Mouse (Mus musculus) embryonic facial prominence, embryonic 10.5 days (tissue): Measurements from ENCODE around the gene Pdcd1lg2. TPM values are rescaled to one million over a fixed set of nuclear protein-coding genes. Genes with fewer than 3 reads are reported as not detected.

Experiments used
- DNase-seq: peaks from one replicate; pipeline ENCODE4 v3.0.0-alpha.2; 2017; ENCODE audit warnings: low spot score
- H3K27ac ChIP-seq: fragments of 300-500 bp; sonication (generic); replicated peaks from 2 replicates; pipeline ENCODE4 v1.5.1; 2016; ENCODE audit warnings: mild to moderate bottlenecking
- H3K27me3 ChIP-seq: fragments of 300-500 bp; sonication (generic); replicated peaks from 2 replicates; pipeline ENCODE4 v1.6.1; 2016; ENCODE audit warnings: low read depth, mild to moderate bottlenecking; ENCODE audit not compliant: poor library complexity, severe bottlenecking
- H3K36me3 ChIP-seq: fragments of 300-500 bp; sonication (generic); replicated peaks from 2 replicates; pipeline ENCODE4 v1.6.1; 2016; ENCODE audit warnings: mild to moderate bottlenecking, moderate library complexity
- H3K4me1 ChIP-seq: fragments of 300-500 bp; sonication (generic); 2 replicates; pipeline ENCODE4 v1.6.1; 2016
- H3K4me3 ChIP-seq: fragments of 300-500 bp; sonication (generic); 2 replicates; pipeline ENCODE4 v1.5.1; 2016; ENCODE audit warnings: mild to moderate bottlenecking, moderate library complexity
- H3K9me3 ChIP-seq: fragments of 300-500 bp; sonication (generic); 2 replicates; pipeline ENCODE4 v1.6.1; 2016; ENCODE audit warnings: mild to moderate bottlenecking
- WGBS: fragments of 180-500 bp; shearing (Covaris S2); methylation state at CpG from one replicate; pipeline ENCODE4 v1.1.7; 2016; 5-methylcytosine and 5-hydroxymethylcytosine counted together
- polyA plus RNA-seq: library from polyadenylated mRNA; unstranded; fragments of >200 nt; fragmentation: Nextera tagmentation; extraction: Ambion mirVana; gene quantifications from 2 replicates; pipeline ENCODE4 v1.2.1, GENCODE M21; 2016

The Pdcd1lg2 gene
- polyA plus RNA-seq, 1 experiment from 2014 or later = not detected

DNA sequence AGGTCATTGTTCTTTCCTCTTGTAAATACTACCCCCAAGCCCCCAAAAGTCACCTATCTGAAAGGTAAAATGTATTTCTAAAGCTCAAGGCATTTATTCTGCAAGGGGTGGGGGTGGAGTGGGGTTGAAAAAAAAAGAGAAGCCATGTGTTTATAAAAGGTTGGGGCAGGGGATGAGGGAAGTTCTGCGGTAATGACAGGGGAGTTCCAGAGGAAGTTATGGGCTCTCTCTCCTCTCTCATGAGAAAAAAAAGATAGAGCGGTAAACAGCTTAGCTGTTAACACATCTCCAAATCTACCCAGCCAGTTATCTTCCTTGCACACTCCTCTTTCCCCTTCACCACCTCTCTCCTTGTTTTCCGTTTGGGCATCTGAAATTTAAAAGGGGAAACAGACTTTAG, 20.2 kb downstream of the Pdcd1lg2 start:
- H3K27ac ChIP-seq = no peak overlapping the region
- H3K27me3 ChIP-seq = no peaks in the 10 kb centered on the region
- WGBS = 77% methylated on average over 3 of the region's 3 CpGs
- no peak overlapping the region for H3K4me3 ChIP-seq
- H3K36me3 ChIP-seq = no peaks in the 10 kb centered on the region
- H3K9me3 ChIP-seq = no peaks in the 10 kb centered on the region
- no peak for DNase-seq
- H3K4me1 ChIP-seq = no peaks in the 10 kb centered on the region

DNA sequence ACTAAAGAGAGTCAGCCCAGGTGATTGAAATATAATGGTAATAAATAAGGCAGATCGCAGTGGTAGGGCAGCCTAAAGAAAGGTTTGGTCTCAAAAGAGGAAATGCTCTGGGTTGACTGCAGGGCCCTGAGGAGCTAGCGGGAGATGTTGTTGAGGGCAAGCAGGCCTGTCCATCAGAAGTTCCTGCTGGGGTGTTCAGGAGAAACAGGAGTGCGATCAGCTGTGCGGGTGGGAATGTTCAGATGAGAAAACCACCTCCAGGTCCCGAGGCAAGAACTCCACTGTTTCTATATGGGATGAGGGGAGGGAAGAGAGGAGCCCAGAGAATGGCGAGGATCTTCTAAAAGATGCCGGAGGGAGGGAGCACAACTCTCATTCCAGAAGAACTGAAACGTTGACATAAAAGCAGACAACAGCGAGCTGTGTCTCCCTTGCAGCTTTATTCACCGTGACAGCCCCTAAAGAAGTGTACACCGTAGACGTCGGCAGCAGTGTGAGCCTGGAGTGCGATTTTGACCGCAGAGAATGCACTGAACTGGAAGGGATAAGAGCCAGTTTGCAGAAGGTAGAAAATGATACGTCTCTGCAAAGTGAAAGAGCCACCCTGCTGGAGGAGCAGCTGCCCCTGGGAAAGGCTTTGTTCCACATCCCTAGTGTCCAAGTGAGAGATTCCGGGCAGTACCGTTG, 26.2 kb downstream of the Pdcd1lg2 start:
- H3K4me3 ChIP-seq = no peak overlapping the region
- H3K27me3 ChIP-seq = no peaks in the 10 kb centered on the region
- no peaks in the 10 kb centered on the region for H3K36me3 ChIP-seq
- WGBS = 85% methylated on average over 18 of the region's 18 CpGs
- H3K9me3 ChIP-seq = no peaks in the 10 kb centered on the region
- H3K27ac ChIP-seq = no peak overlapping the region
- no peak for DNase-seq
- H3K4me1 ChIP-seq = no peaks in the 10 kb centered on the region

DNA sequence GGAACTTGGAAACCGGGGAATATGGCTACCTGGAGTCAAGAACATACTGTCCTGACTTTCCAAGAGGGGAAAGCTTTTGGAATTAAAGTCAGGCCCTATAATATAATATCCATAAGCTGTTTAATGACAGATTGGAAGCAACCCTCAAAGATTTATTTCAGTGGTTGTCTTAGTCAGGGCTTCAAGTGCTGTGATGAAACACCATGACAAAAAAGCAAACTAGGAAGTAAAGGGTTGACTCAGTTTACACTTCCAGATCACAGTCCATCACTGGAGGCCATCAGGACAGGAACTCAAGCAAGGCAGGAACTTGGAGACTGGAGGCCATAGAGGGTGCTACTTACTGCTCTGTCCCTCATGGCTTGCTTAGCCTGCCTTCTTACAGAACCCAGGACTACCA, 27.1 kb downstream of the Pdcd1lg2 start:
- DNase-seq = no peak
- H3K4me1 ChIP-seq = no peaks in the 10 kb centered on the region
- no peaks in the 10 kb centered on the region for H3K9me3 ChIP-seq
- WGBS = 86% methylated on average over 1 of the region's 1 CpGs
- H3K27me3 ChIP-seq = no peaks in the 10 kb centered on the region
- no peak overlapping the region for H3K27ac ChIP-seq
- H3K4me3 ChIP-seq = no peak overlapping the region
- H3K36me3 ChIP-seq = no peaks in the 10 kb centered on the region

DNA sequence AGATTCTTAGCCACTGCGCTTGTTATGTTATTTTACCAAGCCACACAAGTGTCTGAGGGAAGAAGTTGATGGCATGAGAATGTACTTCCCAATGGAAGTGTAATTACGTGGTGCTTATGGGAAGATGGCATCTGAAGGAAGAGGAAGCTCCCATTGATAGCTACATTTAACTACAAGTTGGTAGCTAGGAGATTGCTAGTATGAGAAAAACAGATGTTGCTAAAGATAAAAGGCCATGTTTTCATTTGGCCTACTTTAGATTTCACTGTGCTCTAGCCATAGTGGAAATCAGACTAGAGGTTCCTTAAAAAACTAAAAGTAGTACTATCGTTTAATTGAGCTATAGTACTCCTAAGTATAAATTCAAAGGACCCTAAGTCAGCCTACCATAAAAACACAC, 28.5 kb downstream of the Pdcd1lg2 start:
- no peaks in the 10 kb centered on the region for H3K36me3 ChIP-seq
- no peak for DNase-seq
- H3K4me3 ChIP-seq = no peak overlapping the region
- H3K27me3 ChIP-seq = no peaks in the 10 kb centered on the region
- H3K9me3 ChIP-seq = no peaks in the 10 kb centered on the region
- no peak overlapping the region for H3K27ac ChIP-seq
- no peaks in the 10 kb centered on the region for H3K4me1 ChIP-seq
- 88% methylated on average over 3 of the region's 3 CpGs for WGBS

DNA sequence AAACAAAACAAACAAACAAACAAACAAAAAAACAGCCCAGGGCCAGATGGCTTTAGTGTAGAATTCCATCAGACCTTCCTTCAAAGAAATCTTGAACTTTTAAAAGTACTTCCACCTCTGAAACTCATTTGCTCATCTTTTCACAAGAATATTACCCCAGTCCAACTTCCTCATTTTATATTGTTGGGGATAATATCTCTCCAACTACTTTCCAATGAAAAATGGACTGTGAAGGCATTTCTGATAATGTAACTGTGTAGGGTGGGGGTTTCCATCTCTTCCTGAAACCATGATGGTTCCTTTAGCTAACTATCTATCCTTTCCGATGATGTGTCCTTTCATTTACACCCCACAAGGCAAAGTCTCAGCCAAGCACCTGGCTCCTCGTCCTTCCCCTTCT, 31.8 kb downstream of the Pdcd1lg2 start:
- Histone ChIP-seq H3K27ac (no peak overlapping the region), H3K4me3 (no peak overlapping the region), H3K9me3 (peaks cover 4% of the 10 kb centered on the region; the same call in 1 of the 2 replicates), H3K27me3 (no peaks in the 10 kb centered on the region), H3K36me3 (no peaks in the 10 kb centered on the region), H3K4me1 (no peaks in the 10 kb centered on the region)
- no peak for DNase-seq
- WGBS = 80% methylated on average over 2 of the region's 2 CpGs

DNA sequence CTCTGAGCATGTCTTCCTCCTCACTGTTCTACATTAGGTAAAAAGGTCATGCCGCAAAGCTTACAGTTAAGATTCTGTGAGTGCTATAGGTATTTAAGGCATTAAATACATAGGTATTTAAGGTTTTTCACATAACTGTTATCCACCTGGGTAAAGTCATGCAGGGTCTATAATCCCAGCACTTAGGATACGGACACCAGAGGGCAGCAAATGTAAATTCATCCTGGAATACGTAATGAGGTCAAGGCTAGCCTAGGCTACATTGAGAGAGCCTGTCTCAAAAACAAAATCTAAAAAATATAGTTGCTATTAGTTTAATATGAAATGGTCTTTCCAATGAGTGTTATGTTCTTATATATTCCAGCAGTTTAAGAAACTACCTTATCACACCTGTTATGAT, 33.6 kb downstream of the Pdcd1lg2 start:
- H3K9me3 ChIP-seq = peaks cover 4% of the 10 kb centered on the region; the same call in 1 of the 2 replicates
- 86% methylated on average over 3 of the region's 3 CpGs for WGBS
- H3K4me1 ChIP-seq = no peaks in the 10 kb centered on the region
- no peaks in the 10 kb centered on the region for H3K27me3 ChIP-seq
- H3K36me3 ChIP-seq = no peaks in the 10 kb centered on the region
- H3K27ac ChIP-seq = no peak overlapping the region
- no peak for DNase-seq
- H3K4me3 ChIP-seq = no peak overlapping the region

DNA sequence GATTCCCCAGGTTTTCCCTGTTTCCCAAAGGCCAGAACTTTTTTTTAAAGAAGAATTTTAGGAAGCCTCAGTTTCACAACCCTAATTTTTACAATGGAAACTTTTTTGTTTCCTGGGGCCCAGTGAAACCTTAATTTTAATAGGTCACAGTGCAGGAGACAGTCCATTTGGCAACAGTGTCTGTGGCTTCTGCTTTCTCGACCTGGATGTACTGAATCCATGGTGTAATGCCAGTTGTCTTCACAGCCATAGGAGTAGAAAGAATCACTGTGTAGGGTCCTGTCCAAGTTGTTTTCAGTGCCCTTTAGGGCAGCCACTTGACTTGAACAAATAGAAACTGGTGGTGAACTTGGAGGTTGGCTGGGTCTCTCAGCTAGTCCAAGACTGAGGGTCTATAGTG, 37.7 kb downstream of the Pdcd1lg2 start:
- no peaks in the 10 kb centered on the region for H3K4me1 ChIP-seq
- H3K27ac ChIP-seq = no peak overlapping the region
- no peak overlapping the region for H3K4me3 ChIP-seq
- H3K36me3 ChIP-seq = no peaks in the 10 kb centered on the region
- peaks cover 4% of the 10 kb centered on the region; the same call in 1 of the 2 replicates for H3K9me3 ChIP-seq
- DNase-seq = no peak
- WGBS = 79% methylated on average over 1 of the region's 1 CpGs
- no peaks in the 10 kb centered on the region for H3K27me3 ChIP-seq

DNA sequence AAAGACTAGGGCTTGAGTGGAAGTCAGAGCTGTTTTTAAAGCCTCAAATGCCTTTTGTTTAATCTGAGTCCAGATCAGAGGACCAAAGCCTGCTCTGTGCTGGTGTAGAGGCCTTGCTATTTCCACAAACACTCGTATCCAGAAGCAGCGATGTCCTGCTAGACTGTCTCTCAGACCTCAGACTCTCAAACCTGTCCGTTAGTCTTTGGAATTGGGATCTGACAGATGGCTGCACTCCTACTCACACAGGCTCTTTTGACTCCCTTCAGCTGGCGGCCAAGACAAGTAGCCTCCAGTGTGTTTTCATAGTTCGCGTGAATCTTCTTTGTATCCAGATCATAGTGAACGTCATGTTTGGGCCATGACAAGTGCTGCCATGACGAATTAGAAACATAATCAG, 39.7 kb downstream of the Pdcd1lg2 start:
- Histone ChIP-seq H3K9me3 (no peaks in the 10 kb centered on the region), H3K27ac (no peak overlapping the region), H3K4me1 (no peaks in the 10 kb centered on the region), H3K27me3 (no peaks in the 10 kb centered on the region), H3K4me3 (no peak overlapping the region), H3K36me3 (no peaks in the 10 kb centered on the region)
- WGBS = 90% methylated on average over 8 of the region's 8 CpGs
- DNase-seq = no peak

DNA sequence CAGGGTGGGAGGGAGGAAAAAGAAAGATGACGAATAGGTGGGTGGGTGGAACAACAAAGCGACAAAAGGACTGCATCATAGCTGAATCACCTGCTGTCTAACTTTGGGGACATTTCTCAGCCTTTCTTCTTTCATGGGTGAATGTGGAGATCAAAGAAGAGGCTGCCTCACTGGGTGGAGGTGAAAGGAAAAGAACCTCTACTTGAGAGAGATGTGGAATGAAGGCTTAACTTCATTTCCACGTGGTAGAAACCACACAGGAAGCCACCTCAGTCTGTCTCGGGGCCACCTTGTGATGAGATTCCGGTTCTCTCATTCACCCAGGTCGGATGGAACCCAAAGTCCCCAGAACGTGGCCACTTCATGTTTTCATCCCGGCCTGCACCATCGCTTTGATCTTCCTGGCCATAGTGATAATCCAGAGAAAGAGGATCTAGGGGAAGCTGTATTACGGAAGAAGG, 43.5 kb downstream of the Pdcd1lg2 start:
- no peaks in the 10 kb centered on the region for H3K27me3 ChIP-seq
- 87% methylated on average over 10 of the region's 10 CpGs for WGBS
- H3K4me1 ChIP-seq = no peaks in the 10 kb centered on the region
- no peak overlapping the region for H3K4me3 ChIP-seq
- H3K36me3 ChIP-seq = no peaks in the 10 kb centered on the region
- no peaks in the 10 kb centered on the region for H3K9me3 ChIP-seq
- no peak for DNase-seq
- H3K27ac ChIP-seq = no peak overlapping the region

DNA sequence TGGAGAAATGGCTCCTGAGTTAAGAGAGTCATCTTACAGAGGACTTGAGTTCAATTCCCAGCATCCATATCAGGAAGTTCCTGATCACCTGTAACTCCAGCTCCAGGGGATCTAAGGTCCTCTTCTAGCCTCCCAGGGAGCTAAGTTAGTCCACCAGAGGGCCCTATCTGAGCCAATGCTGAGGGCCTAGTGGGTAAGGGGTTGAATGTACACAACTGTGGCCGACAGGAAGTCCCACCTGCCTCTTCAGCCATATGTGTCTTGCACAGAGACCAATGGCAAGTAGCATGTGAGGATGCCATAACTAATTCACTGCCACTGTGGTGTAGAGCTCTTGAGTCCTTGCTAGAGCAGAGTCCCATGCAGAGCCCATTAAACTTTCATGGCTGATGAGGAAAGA, 44.4 kb downstream of the Pdcd1lg2 start:
- H3K27ac ChIP-seq = no peak overlapping the region
- DNase-seq = no peak
- WGBS = 68% methylated on average over 1 of the region's 1 CpGs
- no peaks in the 10 kb centered on the region for H3K4me1 ChIP-seq
- no peak overlapping the region for H3K4me3 ChIP-seq
- H3K9me3 ChIP-seq = no peaks in the 10 kb centered on the region
- H3K27me3 ChIP-seq = no peaks in the 10 kb centered on the region
- H3K36me3 ChIP-seq = no peaks in the 10 kb centered on the region

DNA sequence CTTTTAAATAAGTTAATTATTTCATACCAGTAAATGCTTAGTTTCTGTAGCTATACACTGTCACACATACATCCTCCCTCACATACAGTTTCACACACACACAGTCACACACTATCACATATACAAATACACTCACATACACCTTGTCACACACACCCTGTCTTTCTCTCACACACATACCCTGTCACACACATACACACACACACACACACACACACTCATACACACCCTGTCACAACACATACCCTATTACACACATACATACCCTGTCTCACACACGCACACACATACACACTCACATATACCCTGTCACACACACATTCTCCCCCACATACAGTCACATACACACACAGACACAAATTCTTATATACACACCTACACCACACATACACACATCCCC, 47.3 kb downstream of the Pdcd1lg2 start:
- Histone ChIP-seq H3K4me1 (no peaks in the 10 kb centered on the region), H3K4me3 (no peak overlapping the region), H3K27ac (no peak overlapping the region), H3K9me3 (no peaks in the 10 kb centered on the region), H3K36me3 (no peaks in the 10 kb centered on the region), H3K27me3 (no peaks in the 10 kb centered on the region)
- no peak for DNase-seq
- WGBS = 96% methylated on average over 1 of the region's 1 CpGs

DNA sequence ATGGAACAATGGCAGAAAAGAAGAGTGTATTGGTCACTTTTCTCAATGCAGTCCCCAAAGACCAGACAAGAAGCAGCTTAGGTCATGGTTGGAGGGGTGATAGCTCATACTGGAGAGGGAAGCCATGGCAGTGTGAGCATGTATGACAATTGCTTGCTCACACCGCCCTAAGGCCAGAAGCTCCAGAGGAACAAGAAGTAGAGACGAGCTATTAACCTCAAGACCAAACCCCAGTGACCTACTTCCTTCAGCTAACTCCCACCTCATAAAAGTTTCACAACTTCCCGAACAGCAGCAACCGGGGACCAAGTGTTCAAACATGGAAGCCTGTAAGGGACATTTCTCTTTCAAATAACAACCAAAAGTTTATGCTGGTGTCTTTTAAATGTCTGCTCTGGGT, 51.7 kb downstream of the Pdcd1lg2 start:
- Histone ChIP-seq H3K27me3 (no peaks in the 10 kb centered on the region), H3K4me3 (no peak overlapping the region), H3K9me3 (no peaks in the 10 kb centered on the region), H3K27ac (no peak overlapping the region), H3K4me1 (no peaks in the 10 kb centered on the region), H3K36me3 (no peaks in the 10 kb centered on the region)
- 84% methylated on average over 4 of the region's 4 CpGs for WGBS
- no peak for DNase-seq

DNA sequence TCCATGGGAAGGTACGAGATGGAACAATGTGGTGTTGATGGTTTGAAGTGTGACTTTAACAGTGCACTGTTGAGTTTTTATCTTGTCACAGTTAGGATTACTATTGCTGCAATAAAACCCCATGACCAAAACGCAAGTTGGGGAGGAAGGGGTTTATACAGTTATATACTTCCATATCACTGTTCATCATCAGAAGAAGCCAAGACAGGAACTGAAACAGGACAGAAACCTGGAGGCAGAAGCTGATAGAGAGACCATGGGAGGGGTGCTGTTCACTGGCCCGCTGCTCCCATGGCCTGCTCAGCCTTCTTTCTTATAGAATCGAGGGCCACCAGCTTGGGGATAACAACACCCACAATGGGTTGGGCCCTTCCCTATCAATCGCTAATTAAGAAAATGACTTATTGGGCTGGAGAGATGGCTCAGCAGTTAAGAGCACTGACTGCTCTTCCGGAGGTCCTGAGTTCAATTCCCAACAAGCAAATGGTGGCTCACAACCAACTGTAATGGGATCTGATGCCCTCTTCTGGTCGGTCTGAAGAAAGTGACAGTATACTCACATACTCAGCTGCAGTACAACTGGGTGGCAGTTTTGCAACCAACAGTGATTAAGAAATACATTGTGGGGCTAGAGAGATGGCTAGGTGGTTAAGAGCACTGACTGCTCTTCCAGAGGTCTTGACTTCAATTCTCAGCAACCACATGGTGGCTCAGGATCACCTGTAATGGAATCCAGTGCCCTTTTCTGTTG, 53.1 kb downstream of the Pdcd1lg2 start:
- WGBS = 92% methylated on average over 7 of the region's 7 CpGs
- H3K27ac ChIP-seq = no peak overlapping the region
- no peaks in the 10 kb centered on the region for H3K36me3 ChIP-seq
- H3K27me3 ChIP-seq = no peaks in the 10 kb centered on the region
- no peaks in the 10 kb centered on the region for H3K4me1 ChIP-seq
- no peaks in the 10 kb centered on the region for H3K9me3 ChIP-seq
- H3K4me3 ChIP-seq = no peak overlapping the region
- DNase-seq = no peak
